Mouse (Mus musculus): ENCODE results near the gene Pgbd5. TPM values are rescaled to one million over a fixed set of nuclear protein-coding genes. Genes with fewer than 3 reads are reported as not detected.
"Not testable (repeated sequence)": the region's sequence is repeated elsewhere in the genome, so short reads cannot be mapped to it uniquely, and the experiment has no call there.

Pgbd5 gene
- total RNA-seq, 2 experiments from 2014 or later = not detected

GRCm38 (mm10) chr8:124433451-124434125, 5.9 kb downstream of the Pgbd5 start:
- no peak for ATAC-seq (replicated peaks; ENCODE audit: low FRiP score, low TSS enrichment, poor library complexity, severe bottlenecking)

GRCm38 (mm10) chr8:124430881-124431280, 8.6 kb downstream of the Pgbd5 start:
- no peak for ATAC-seq (replicated peaks; ENCODE audit: low FRiP score, low TSS enrichment, poor library complexity, severe bottlenecking)

- no peak for ATAC-seq (replicated peaks; ENCODE audit: low FRiP score, low TSS enrichment, poor library complexity, severe bottlenecking)
Measured at GRCm38 (mm10) chr8:124429417-124429816, 10.0 kb downstream of the Pgbd5 start.

- not testable (repeated sequence) for ATAC-seq (replicated peaks; ENCODE audit: low FRiP score, low TSS enrichment, poor library complexity, severe bottlenecking)
Measured at GRCm38 (mm10) chr8:124428721-124429120, 10.7 kb downstream of the Pgbd5 start.

- no peak for ATAC-seq (replicated peaks; ENCODE audit: low FRiP score, low TSS enrichment, poor library complexity, severe bottlenecking)
Measured at GRCm38 (mm10) chr8:124421413-124421812, 18.0 kb downstream of the Pgbd5 start.

GRCm38 (mm10) chr8:124418927-124419326, 20.5 kb downstream of the Pgbd5 start:
- no peak for ATAC-seq (replicated peaks; ENCODE audit: low FRiP score, low TSS enrichment, poor library complexity, severe bottlenecking)

GRCm38 (mm10) chr8:124418185-124418584, 21.3 kb downstream of the Pgbd5 start:
- no peak for ATAC-seq (replicated peaks; ENCODE audit: low FRiP score, low TSS enrichment, poor library complexity, severe bottlenecking)

- ATAC-seq (replicated peaks; ENCODE audit: low FRiP score, low TSS enrichment, poor library complexity, severe bottlenecking) = no peak
Measured at GRCm38 (mm10) chr8:124416646-124417045, 22.8 kb downstream of the Pgbd5 start.

GRCm38 (mm10) chr8:124415789-124416188, 23.7 kb downstream of the Pgbd5 start:
- ATAC-seq (replicated peaks; ENCODE audit: low FRiP score, low TSS enrichment, poor library complexity, severe bottlenecking) = no peak

GRCm38 (mm10) chr8:124415002-124415401, 24.5 kb downstream of the Pgbd5 start:
- no peak for ATAC-seq (replicated peaks; ENCODE audit: low FRiP score, low TSS enrichment, poor library complexity, severe bottlenecking)

GRCm38 (mm10) chr8:124413244-124413965, 26.1 kb downstream of the Pgbd5 start:
- ATAC-seq (replicated peaks; ENCODE audit: low FRiP score, low TSS enrichment, poor library complexity, severe bottlenecking) = no peak

- ATAC-seq (replicated peaks; ENCODE audit: low FRiP score, low TSS enrichment, poor library complexity, severe bottlenecking) = no peak
Measured at GRCm38 (mm10) chr8:124412496-124413243, 26.8 kb downstream of the Pgbd5 start.

GRCm38 (mm10) chr8:124404471-124405260, 34.8 kb downstream of the Pgbd5 start:
- no peak for ATAC-seq (replicated peaks; ENCODE audit: low FRiP score, low TSS enrichment, poor library complexity, severe bottlenecking)

- peak; percentile 82 for ATAC-seq (replicated peaks; ENCODE audit: low FRiP score, low TSS enrichment, poor library complexity, severe bottlenecking)
Measured at GRCm38 (mm10) chr8:124403876-124404275, 35.6 kb downstream of the Pgbd5 start.

GRCm38 (mm10) chr8:124399403-124399861, 40.0 kb downstream of the Pgbd5 start:
- ATAC-seq (replicated peaks; ENCODE audit: low FRiP score, low TSS enrichment, poor library complexity, severe bottlenecking) = no peak

- peak; percentile 66 for ATAC-seq (replicated peaks; ENCODE audit: low FRiP score, low TSS enrichment, poor library complexity, severe bottlenecking)
Measured at GRCm38 (mm10) chr8:124398843-124399402, 40.5 kb downstream of the Pgbd5 start.

GRCm38 (mm10) chr8:124397321-124398065, 42.0 kb downstream of the Pgbd5 start:
- no peak for ATAC-seq (replicated peaks; ENCODE audit: low FRiP score, low TSS enrichment, poor library complexity, severe bottlenecking)

GRCm38 (mm10) chr8:124396531-124396930, 42.9 kb downstream of the Pgbd5 start:
- no peak for ATAC-seq (replicated peaks; ENCODE audit: low FRiP score, low TSS enrichment, poor library complexity, severe bottlenecking)

Data from megakaryocyte-erythroid progenitor cell, adult 5-6 weeks (primary cell).